Mouse (Mus musculus) intestine, postnatal 0 days (tissue): ENCODE measurements at regions not wholly inside any gene's neighbourhood (a gene's known extent, or its start where the extent isn't known, plus 50 kb on each side); places are given as distances from the start of the nearest gene placed in this dataset.

Experiments used
- ATAC-seq: fragments of 200-750 bp; cut with Nextera tagmentation; 2 replicates; pipeline ENCODE4 v1.8.0; 2017; ENCODE audit warnings: mild to moderate bottlenecking, moderate TSS enrichment, moderate library complexity
- H3K27ac ChIP-seq: fragments of 300-500 bp; sonication (generic); 2 replicates; pipeline ENCODE4 v1.5.1; 2014; ENCODE audit warnings: mild to moderate bottlenecking, low read depth, low read length, moderate library complexity
- H3K27me3 ChIP-seq: fragments of 300-500 bp; sonication (generic); replicated peaks from 2 replicates; pipeline ENCODE4 v1.6.1; 2014; ENCODE audit warnings: low read length, mixed read lengths; ENCODE audit not compliant: control insufficient read depth, insufficient read depth
- H3K36me3 ChIP-seq: fragments of 300-500 bp; sonication (generic); 2 replicates; pipeline ENCODE4 v1.6.1; 2014; ENCODE audit warnings: mild to moderate bottlenecking, moderate library complexity; ENCODE audit not compliant: control insufficient read depth, insufficient read depth
- H3K4me1 ChIP-seq: fragments of 300-500 bp; sonication (generic); replicated peaks from 2 replicates; pipeline ENCODE4 v1.6.1; 2014; ENCODE audit warnings: antibody characterized with exemption, low read length, mixed read lengths; ENCODE audit not compliant: control insufficient read depth, insufficient read depth
- H3K4me2 ChIP-seq: fragments of 300-500 bp; sonication (generic); replicated peaks from 2 replicates; pipeline ENCODE4 v1.6.1; 2014; ENCODE audit warnings: low read depth, mild to moderate bottlenecking, moderate library complexity
- H3K4me3 ChIP-seq: fragments of 300-500 bp; sonication (generic); 2 replicates; pipeline ENCODE4 v1.5.1; 2014; ENCODE audit warnings: low read depth, low read length
- H3K9ac ChIP-seq: fragments of 300-500 bp; sonication (generic); 2 replicates; pipeline ENCODE4 v1.6.1; 2014; ENCODE audit warnings: mild to moderate bottlenecking, low read depth, low read length
- H3K9me3 ChIP-seq: fragments of 300-500 bp; sonication (generic); 2 replicates; pipeline ENCODE4 v1.6.1; 2016; ENCODE audit warnings: mixed run types; ENCODE audit not compliant: control insufficient read depth
- CTCF ChIP-seq: sonication (generic); IDR thresholded peaks from 2 replicates; pipeline ENCODE4 v1.5.1; 2016; ENCODE audit warnings: low read depth, mild to moderate bottlenecking, control low read depth, antibody characterized with exemption, moderate library complexity
- WGBS: fragments of 180-500 bp; shearing (Covaris S2); extraction: QIAGEN DNeasy Blood & Tissue Kit; methylation state at CpG from one replicate; pipeline ENCODE4 v1.1.7; 2014; 5-methylcytosine and 5-hydroxymethylcytosine counted together

DNA sequence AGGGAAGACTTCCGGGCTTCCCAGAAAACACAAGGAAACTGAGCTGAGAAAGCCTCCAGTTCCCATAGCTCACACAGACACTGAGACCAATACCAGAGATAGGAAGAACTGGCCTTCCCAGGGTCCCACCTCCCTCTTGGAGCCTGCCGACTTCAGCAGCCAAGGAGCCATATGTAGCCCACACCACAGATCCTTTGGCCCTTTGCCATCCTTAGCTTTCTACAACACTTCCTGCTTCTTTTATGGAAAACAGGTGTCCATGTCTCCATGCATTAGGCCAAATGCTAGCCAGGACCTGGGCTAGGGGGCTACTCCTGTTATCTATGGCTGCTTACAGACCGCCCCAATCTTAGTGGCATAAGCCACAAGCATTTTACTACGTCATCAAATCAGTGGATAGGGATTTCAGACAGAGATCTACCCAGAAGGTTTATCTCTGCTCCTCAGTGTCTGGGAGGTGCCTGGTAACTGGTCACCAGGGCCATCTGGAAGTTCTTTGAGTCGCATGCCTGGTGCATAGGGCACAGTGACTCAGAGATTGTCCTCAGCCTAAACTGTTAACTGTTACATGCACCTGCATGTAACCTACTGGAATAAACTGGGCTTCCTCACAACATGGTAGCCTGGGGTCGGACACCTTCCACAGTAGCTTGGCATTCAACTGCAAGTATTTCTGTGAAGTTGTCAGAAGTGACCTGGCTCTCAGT lies 378.4 kb downstream of the H2al1j start:
- no peak overlapping the region for H3K9ac ChIP-seq
- no peak overlapping the region for H3K4me3 ChIP-seq
- H3K27me3 ChIP-seq = 0 out of 2 replicates have a peak, but pooled peaks cover 3% of the 10 kb centered on the region
- no peak for ATAC-seq
- no peaks in the 10 kb centered on the region for H3K4me1 ChIP-seq
- WGBS = 82% methylated on average over 6 of the region's 6 CpGs
- H3K4me2 ChIP-seq = no peak overlapping the region
- no peaks in the 10 kb centered on the region for H3K36me3 ChIP-seq
- H3K9me3 ChIP-seq = no peaks in the 10 kb centered on the region
- TF ChIP-seq CTCF = no peak
- no peak overlapping the region for H3K27ac ChIP-seq

DNA sequence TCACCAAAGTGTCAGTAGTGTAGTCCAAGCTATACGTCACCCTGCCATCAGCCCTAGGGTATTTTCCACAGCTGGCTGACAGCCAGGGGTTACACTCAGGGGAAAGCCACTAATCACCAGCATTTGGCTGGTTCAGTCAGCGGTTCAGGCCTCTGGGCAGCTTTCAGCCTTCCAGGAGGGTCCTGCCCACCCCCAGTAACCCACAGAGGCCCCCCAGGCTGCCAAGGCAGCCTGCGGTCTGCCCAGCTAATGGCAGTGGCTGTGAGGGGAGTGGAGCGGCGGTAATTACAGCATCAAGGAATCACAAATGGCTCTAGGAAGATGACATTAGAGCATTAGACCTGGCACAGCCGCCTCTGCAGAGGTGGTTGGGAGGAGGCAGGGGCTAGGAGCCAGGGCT lies 379.7 kb downstream of the H2al1j start:
- Histone ChIP-seq H3K27ac (no peak overlapping the region), H3K9ac (no peak overlapping the region), H3K36me3 (no peaks in the 10 kb centered on the region), H3K4me1 (no peaks in the 10 kb centered on the region), H3K9me3 (no peaks in the 10 kb centered on the region), H3K27me3 (0 out of 2 replicates have a peak, but pooled peaks cover 3% of the 10 kb centered on the region), H3K4me2 (no peak overlapping the region), H3K4me3 (no peak overlapping the region)
- WGBS = 81% methylated on average over 6 of the region's 6 CpGs
- TF ChIP-seq CTCF = no peak
- ATAC-seq = no peak

DNA sequence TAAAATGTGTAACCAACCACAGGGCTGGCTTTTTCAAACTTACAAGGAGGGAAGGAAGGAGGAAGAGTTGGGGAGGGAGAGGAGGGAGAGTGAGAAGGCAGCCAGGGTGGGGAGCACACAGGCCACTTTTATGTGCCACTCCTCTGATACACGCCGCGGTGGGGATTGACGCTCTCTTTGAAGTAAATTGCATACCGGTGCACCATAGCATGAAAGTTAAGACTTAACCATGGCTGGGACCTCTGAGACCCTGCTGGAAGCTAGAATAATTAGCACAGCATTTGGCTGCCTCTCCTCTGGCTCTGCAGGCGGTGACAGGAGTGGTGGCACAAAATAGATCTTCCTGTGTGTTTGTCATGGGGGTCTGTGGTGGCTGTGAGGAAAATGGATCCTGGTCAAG lies 380.7 kb downstream of the H2al1j start:
- 50% methylated on average over 6 of the region's 6 CpGs for WGBS
- H3K4me3 ChIP-seq = no peak overlapping the region
- H3K9ac ChIP-seq = no peak overlapping the region
- no peaks in the 10 kb centered on the region for H3K36me3 ChIP-seq
- H3K9me3 ChIP-seq = no peaks in the 10 kb centered on the region
- no peak overlapping the region for H3K27ac ChIP-seq
- TF ChIP-seq CTCF = no peak
- H3K4me1 ChIP-seq = no peaks in the 10 kb centered on the region
- no peak for ATAC-seq
- H3K27me3 ChIP-seq = 0 out of 2 replicates have a peak, but pooled peaks cover 3% of the 10 kb centered on the region
- no peak overlapping the region for H3K4me2 ChIP-seq

DNA sequence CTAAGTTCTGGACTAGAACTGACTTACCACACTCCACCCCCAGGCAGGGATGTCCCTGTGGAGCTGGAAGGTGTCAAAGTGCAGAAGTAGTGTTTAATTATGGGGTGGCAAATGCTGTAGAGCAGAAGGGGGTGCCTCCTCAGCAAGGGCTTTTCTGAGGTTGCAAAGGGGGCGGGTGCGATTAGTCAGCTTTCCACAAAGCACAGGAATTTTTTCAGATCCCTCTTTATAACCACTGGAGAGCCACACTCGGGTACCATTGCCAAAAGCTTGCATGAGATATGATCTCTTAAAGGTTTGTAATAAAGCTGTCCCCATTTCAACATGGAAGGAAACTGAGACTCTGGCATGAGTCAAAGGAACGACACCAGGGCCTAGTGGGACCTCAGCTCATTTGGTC lies 381.7 kb downstream of the H2al1j start:
- TF ChIP-seq CTCF = no peak
- ATAC-seq = no peak
- H3K27ac ChIP-seq = no peak overlapping the region
- H3K4me1 ChIP-seq = no peaks in the 10 kb centered on the region
- no peak overlapping the region for H3K4me3 ChIP-seq
- H3K36me3 ChIP-seq = no peaks in the 10 kb centered on the region
- WGBS = 80% methylated on average over 4 of the region's 4 CpGs
- no peak overlapping the region for H3K9ac ChIP-seq
- 0 out of 2 replicates have a peak, but pooled peaks cover 3% of the 10 kb centered on the region for H3K27me3 ChIP-seq
- no peak overlapping the region for H3K4me2 ChIP-seq
- no peaks in the 10 kb centered on the region for H3K9me3 ChIP-seq

DNA sequence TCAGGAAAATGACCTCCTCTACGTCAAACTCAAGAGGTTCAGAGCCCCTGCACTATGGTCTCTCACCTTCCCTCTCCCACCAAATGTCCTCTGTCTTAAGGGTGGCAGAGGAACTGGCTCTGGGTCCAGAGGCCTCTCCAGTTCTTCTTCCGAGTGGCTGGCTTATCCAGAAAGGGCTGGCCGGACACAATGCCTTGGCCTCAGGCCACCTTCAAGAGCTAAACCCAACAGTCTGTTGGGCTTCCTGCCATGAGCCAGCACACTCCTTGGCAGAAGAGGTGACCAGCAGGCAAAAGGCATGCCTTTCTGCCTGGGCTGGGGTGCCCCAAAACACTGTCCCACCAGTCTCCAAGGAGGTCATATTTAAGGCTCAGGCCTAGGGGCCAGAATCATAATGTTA lies 385.8 kb downstream of the H2al1j start:
- no peaks in the 10 kb centered on the region for H3K4me1 ChIP-seq
- no peak overlapping the region for H3K4me2 ChIP-seq
- 76% methylated on average over 3 of the region's 3 CpGs for WGBS
- no peak for TF ChIP-seq CTCF
- H3K9ac ChIP-seq = no peak overlapping the region
- no peaks in the 10 kb centered on the region for H3K9me3 ChIP-seq
- H3K4me3 ChIP-seq = no peak overlapping the region
- H3K36me3 ChIP-seq = no peaks in the 10 kb centered on the region
- H3K27me3 ChIP-seq = no peaks in the 10 kb centered on the region
- ATAC-seq = no peak
- no peak overlapping the region for H3K27ac ChIP-seq

DNA sequence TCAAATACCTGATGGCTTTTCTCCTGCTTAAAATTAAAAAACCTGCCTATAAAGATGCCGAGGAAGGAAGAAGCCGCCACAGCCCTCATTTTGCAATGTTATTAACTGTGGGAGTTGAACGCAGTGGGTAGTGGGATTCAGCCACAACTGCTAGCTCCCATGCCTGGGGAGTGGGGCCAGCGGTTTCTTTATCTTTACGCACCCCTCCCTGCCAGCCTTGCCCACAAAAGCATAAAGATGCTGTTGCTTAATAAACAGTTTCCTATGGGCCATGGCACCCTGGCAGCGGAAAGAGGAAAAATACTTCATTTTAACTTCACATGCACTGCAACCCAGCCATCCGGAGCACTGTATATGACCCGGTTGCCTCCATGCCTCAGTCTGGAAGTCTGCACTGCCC lies 389.2 kb downstream of the H2al1j start:
- Histone ChIP-seq H3K36me3 (no peaks in the 10 kb centered on the region), H3K4me2 (no peak overlapping the region), H3K4me3 (no peak overlapping the region), H3K9ac (no peak overlapping the region), H3K9me3 (no peaks in the 10 kb centered on the region), H3K27me3 (no peaks in the 10 kb centered on the region), H3K4me1 (no peaks in the 10 kb centered on the region), H3K27ac (no peak overlapping the region)
- 76% methylated on average over 8 of the region's 8 CpGs for WGBS
- ATAC-seq = no peak
- TF ChIP-seq CTCF = no peak
